Mouse (Mus musculus) spleen, adult 2 months (tissue): Measurements from ENCODE around the gene Suv39h1.

Experiments used
- CTCF ChIP-seq: fragments of 200-500 bp; IDR thresholded peaks from 2 replicates; pipeline ENCODE4 v1.5.1; 2011; ENCODE audit warnings: mild to moderate bottlenecking, inconsistent platforms; ENCODE audit not compliant: insufficient read depth, insufficient read length, insufficient replicate concordance; ENCODE audit errors: extremely low read depth
- POLR2A ChIP-seq: fragments of 200-500 bp; IDR thresholded peaks from 2 replicates; pipeline ENCODE4 v1.6.1; 2011; ENCODE audit warnings: low read depth, low read length, inconsistent platforms

GRCm38 (mm10) chrX:8101017-8101416, 26.5 kb upstream of the Suv39h1 start:
- TF ChIP-seq CTCF (no peak), POLR2A (no peak)
